Mouse (Mus musculus) large intestine, adult 2 months (tissue): ENCODE measurements around the gene Fam19a1. TPM values are rescaled to one million over a fixed set of nuclear protein-coding genes. Genes with fewer than 3 reads are reported as not detected.

ENCODE experiments used
- DNase-seq: peaks from one replicate; pipeline ENCODE4 v3.0.0-alpha.2; 2012; ENCODE audit warnings: low read depth, low spot score
- WGBS: fragments of 180-500 bp; shearing (Covaris S2); methylation state at CpG from one replicate; pipeline ENCODE4 v1.1.7; 2018; 5-methylcytosine and 5-hydroxymethylcytosine counted together
- polyA plus RNA-seq: library from polyadenylated mRNA; depleted of rRNA; stranded (reverse); fragments of >200 nt; gene quantifications from 2 replicates; pipeline ENCODE4 v1.2.3, GENCODE M21; 2012

Fam19a1 gene
- polyA plus RNA-seq, 1 experiment, result 0.06 TPM

- WGBS, result 79% methylated on average over 3 of the region's 3 CpGs
- no peak for DNase-seq
Measured at GRCm38 (mm10) chr6:96252001-96252400, 139.0 kb downstream of the Fam19a1 start.

GRCm38 (mm10) chr6:96254815-96255214, 141.9 kb downstream of the Fam19a1 start:
- WGBS, result 76% methylated on average over 2 of the region's 2 CpGs
- no peak for DNase-seq

DNA sequence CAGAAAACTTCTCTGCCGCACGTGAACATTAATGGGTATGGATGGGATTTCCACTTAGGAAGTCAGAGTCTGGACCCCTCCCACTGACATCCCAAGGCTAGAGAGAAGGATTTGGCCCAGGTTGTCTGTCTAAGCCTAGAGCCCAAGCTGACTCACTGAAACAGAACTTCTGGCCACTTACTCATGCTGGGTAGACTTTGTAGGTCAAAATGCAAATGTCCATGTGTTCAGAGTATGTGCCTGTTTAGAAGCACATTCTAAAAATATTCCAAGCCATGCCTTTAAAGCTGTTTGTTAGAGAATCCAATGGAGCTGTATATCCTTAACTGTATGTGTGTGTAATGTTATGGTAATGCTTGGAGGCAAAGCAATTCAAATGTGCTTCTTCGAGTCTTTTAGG, 145.7 kb downstream of the Fam19a1 start:
- DNase-seq, result no peak
- WGBS, result 92% methylated on average over 3 of the region's 3 CpGs

DNA sequence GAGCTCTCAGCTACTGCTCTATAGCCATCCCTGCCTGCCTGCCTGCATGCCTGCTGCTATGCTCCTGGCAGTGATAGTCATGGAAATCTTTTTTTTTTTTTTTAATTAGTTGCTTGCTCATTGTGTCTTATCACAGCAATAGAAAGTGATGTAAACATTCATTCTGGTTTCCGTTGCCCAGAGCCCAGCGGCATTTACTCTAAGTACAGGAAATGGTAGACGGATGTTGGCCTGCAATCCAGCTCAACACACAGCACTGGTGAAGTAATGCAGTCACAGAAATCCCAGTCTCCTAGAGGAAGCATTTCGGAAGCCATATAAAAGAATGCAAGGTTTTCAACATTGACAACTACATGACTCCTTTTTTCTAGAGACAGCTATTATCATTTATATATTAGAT, 153.5 kb downstream of the Fam19a1 start:
- no peak for DNase-seq
- 63% methylated on average over 4 of the region's 4 CpGs for WGBS

DNA sequence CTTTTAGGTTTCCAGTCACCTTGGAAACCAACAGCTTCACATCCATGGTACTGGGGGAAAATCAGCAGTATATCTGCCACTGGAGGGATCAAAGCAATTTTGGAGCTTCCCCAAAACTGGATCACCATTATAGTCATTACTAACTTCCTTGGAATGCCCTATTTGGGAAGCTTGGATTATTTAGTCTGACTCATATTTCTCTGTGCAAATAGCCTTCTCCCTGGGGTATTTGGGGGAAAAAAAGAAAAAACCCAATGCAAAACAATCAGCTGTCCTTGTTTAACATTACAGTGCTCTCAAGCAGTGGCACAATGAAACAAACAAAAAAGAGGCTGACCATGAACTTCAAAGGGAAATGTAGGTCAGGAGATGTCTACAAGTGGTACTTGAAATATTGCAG, 155.8 kb downstream of the Fam19a1 start:
- no peak for DNase-seq

DNA sequence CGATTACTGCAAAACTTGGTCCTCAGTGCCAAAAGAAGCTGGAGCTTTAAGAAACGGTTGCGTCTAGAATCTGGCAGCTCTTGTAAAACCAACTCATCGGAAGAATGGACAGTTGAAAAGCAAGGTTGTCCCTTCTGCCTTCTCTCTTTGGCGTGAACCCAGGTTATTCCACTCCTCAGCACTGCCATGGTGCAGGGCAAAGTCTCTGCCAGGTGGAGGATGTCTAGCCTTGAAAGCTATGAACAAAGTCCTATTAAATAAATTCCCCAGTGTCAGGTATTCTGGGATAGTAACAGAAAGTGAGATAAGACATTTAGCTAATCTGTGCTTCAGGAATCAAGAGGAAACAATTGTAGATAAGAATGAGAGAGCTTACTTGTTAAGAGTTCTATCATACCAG, 157.5 kb downstream of the Fam19a1 start:
- 86% methylated on average over 5 of the region's 5 CpGs for WGBS
- DNase-seq, result no peak

- no peak for DNase-seq
- 74% methylated on average over 4 of the region's 4 CpGs for WGBS
Measured at GRCm38 (mm10) chr6:96283731-96284130, 170.8 kb downstream of the Fam19a1 start.

- 85% methylated on average over 4 of the region's 4 CpGs for WGBS
Measured at GRCm38 (mm10) chr6:96284590-96284989, 171.6 kb downstream of the Fam19a1 start.

DNA sequence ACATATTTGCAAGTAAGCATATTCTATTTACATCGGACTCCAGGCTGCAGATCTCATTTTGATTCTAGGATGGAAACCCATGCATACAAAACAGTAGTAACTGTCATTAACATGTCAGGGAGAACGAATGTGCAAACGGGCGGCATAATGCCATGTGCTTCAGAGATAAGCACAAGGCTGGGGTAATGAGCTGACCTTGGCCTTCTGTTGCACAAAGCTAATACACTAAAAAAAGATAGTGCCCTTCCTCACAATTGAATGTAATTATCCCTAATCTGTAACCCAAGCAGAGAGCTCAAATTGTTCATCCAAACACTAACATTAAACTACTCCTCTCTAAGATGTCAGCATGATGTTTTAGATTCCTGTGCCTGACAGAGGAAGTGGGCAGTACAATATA, 173.3 kb downstream of the Fam19a1 start:
- 59% methylated on average over 4 of the region's 4 CpGs for WGBS
- no peak for DNase-seq

More at GRCm38 (mm10) chr6:96284590-96284989, 171.6 kb downstream of the Fam19a1 start:
- no peak for DNase-seq

DNA sequence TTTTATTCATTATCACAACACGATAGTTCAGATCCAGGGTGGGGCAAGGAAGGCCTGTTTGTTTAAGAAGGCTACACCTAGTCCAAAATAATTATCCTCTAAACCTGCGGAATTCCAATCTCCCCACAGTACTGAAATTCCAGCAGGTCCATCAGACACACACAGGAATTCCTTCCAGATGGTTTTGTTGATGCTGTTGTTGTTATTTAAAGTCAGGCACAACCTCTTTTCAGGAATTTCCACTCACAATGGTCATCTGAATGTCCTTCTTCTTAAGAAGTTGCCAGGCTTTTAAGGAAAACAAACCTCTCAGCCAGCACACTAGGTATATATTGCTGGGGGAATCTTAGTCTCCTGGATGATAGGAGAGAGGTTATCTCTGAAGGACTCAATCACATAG, 174.4 kb downstream of the Fam19a1 start:
- DNase-seq, result no peak
- WGBS, result 30% methylated on average over 2 of the region's 2 CpGs

DNA sequence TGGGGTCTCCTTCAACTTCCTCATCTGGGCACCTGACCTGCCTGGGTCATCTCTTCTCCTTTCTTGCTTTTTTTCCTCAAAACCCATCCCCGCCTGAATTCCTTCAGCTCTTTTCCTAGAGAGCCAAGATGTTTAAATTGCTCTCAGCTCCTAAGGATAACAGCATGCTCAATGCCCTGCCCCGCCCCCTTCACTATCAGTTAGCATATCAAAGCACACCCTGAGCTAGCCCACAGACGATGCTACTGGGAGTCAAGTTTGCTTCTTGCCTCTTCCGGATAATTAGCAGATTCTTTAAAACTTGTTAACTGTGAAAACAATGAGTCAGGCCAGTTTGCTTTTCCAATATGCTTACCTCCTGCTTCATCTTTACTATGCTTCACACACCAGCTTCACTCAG, 176.7 kb downstream of the Fam19a1 start:
- no peak for DNase-seq
- WGBS, result 41% methylated on average over 4 of the region's 4 CpGs

DNA sequence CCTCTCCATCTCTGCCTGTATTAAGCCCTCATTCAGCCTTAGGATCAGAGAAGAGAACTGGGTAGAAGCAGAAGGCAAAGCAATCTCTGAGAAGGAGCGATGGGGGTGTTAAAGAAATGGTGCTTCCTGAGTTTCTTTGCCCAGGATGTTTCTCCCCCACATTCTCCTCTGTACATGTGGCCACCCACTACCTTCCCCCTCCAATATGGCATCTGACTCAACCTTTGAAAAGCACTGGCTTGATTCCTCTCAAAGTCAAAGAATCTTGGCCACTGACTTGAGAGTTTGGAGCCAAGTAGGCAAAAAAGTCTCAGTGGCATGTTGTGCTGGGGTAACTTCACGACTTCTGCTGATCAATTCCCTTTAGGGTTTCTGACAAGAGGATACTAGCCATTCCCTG, 234.5 kb downstream of the Fam19a1 start:
- 74% methylated on average over 2 of the region's 2 CpGs for WGBS

GRCm38 (mm10) chr6:96349446-96350025, 236.6 kb downstream of the Fam19a1 start:
- WGBS, result 81% methylated on average over 7 of the region's 7 CpGs
- DNase-seq, result no peak

More for the DNA sequence above, 234.5 kb downstream of the Fam19a1 start:
- no peak for DNase-seq

GRCm38 (mm10) chr6:96369544-96369943, 256.6 kb downstream of the Fam19a1 start:
- no peak for DNase-seq
- WGBS, result 85% methylated on average over 3 of the region's 3 CpGs

DNA sequence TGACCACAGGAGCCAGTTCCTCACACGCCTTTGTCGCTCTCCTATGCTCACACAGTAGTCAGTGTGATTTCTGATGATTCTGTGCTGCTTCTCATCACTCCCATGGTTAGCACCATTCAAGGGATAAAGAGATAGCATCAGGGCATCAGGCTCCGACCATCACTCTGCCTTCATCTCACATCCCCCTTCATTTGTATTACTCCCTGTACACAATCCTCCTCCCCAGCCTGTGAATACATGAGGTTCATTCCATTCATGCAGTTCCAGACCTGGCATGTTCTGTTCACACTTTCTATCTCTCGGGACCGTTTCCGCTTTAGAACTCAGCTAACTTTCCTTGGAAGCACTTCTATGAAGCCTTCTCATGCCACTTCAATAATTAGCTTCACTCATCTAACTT, 259.9 kb downstream of the Fam19a1 start:
- DNase-seq, result no peak
- 88% methylated on average over 6 of the region's 6 CpGs for WGBS

GRCm38 (mm10) chr6:96373274-96373673, 260.3 kb downstream of the Fam19a1 start:
- 79% methylated on average over 2 of the region's 2 CpGs for WGBS
- DNase-seq, result no peak

GRCm38 (mm10) chr6:96376773-96377172, 263.8 kb downstream of the Fam19a1 start:
- 72% methylated on average over 3 of the region's 3 CpGs for WGBS
- no peak for DNase-seq

DNA sequence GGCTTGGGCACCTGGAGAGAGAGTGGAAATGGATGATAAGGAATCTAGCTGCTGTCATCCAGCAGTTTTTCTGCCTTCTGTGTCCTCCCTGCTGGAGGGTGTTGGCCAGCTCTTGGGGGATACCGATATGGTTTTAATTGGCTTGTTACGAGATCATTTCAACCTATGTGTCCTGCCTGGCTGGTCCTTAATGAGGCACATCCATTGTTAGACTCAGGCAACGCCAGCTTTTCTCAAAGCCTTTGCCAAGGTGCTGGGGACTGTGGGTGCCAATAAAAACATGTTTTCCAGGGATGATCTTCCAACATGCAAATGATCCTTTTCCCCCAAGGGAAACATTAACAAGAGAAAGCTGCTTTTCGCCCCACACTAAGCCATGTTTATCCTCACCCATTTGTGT, 266.3 kb downstream of the Fam19a1 start:
- WGBS, result 50% methylated on average over 4 of the region's 4 CpGs
- DNase-seq, result no peak

GRCm38 (mm10) chr6:96384441-96384840, 271.5 kb downstream of the Fam19a1 start:
- no peak for DNase-seq
- 75% methylated on average over 1 of the region's 1 CpGs for WGBS

GRCm38 (mm10) chr6:96418866-96419265, 305.9 kb downstream of the Fam19a1 start:
- DNase-seq, result no peak
- 79% methylated on average over 4 of the region's 4 CpGs for WGBS

- WGBS, result 83% methylated on average over 5 of the region's 5 CpGs
- no peak for DNase-seq
Measured at GRCm38 (mm10) chr6:96419704-96420382, 306.9 kb downstream of the Fam19a1 start.

DNA sequence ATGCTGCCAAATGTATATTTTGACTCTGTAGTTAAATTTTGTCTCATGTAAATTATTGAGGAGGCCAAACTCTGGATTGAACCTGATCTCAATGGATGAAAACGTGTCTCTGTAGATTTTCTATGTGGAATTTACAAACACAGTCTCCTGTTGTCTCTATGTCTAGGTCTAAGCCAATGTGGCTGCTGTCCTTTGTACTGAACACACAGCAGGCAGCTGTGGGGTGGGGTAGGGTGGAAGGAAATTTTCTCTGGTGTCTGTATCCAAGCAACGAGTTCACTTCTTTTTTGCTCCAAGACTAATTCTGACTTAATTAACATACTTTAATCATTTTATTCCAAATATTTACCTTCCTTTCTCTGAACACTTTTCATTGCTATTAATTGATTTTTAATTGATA, 307.6 kb downstream of the Fam19a1 start:
- 31% methylated on average over 2 of the region's 2 CpGs for WGBS

More for the DNA sequence above, 307.6 kb downstream of the Fam19a1 start:
- DNase-seq, result no peak
